In genomic region chr11:33827829-33828206, GRCm38 (mm10) we compare ENCODE assay signal across 12 mouse cellular contexts.
A peak's percentile ranks its signal among the peaks of the same experiment; 100 is the strongest.
DNase-seq lines count a peak whose midpoint lies in the region; ATAC-seq and TF ChIP-seq lines count a peak whose summit lies in the region.
"Had no signal": no experiment of that assay in that cellular context is flagged by ENCODE, and none has a peak within 500 bp of the region (broad histone marks: within the 10 kb centered on the region; RNA-seq: fewer than 3 reads in every experiment).

No protein-coding gene starts in this region.

- peak overlapping the region; percentile 25 for H3K9ac ChIP-seq in forebrain, postnatal 0 days
- no peak overlapping the region for H3K9ac ChIP-seq in midbrain, embryonic 14.5 days (replicated peaks; ENCODE audit: low read length)
- H3K9ac ChIP-seq: heart, embryonic 13.5 days; liver, postnatal 0 days had no signal

- no peaks in the 10 kb centered on the region for H3K9me3 ChIP-seq in forebrain, postnatal 0 days (ENCODE audit: low read length)
- no peaks in the 10 kb centered on the region for H3K9me3 ChIP-seq in midbrain, embryonic 14.5 days (ENCODE audit: control insufficient read depth, low read length)
- H3K9me3 ChIP-seq: heart, embryonic 13.5 days had no signal

- no peaks in the 10 kb centered on the region for H3K27me3 ChIP-seq in forebrain, postnatal 0 days (ENCODE audit: insufficient read depth, low read length)
- H3K27me3 ChIP-seq in midbrain, embryonic 14.5 days (ENCODE audit: control insufficient read depth, insufficient read depth, low read length) = no peaks in the 10 kb centered on the region

- no peak overlapping the region for H3K4me3 ChIP-seq in forebrain, postnatal 0 days (ENCODE audit: low read depth, low read length)
- no peak overlapping the region for H3K4me3 ChIP-seq in midbrain, embryonic 14.5 days (replicated peaks; ENCODE audit: low read depth, low read length)
- H3K4me3 ChIP-seq: erythroblast, embryonic 14.5 days; heart, embryonic 13.5 days; myocyte had no signal

- H3K36me3 ChIP-seq in forebrain, postnatal 0 days (ENCODE audit: insufficient read depth) = no peaks in the 10 kb centered on the region
- H3K36me3 ChIP-seq in midbrain, embryonic 14.5 days (ENCODE audit: control insufficient read depth, insufficient read depth, low read length) = no peaks in the 10 kb centered on the region
- H3K36me3 ChIP-seq: heart, embryonic 13.5 days had no signal

- H3K4me1 ChIP-seq in forebrain, postnatal 0 days (ENCODE audit: insufficient read depth) = peaks cover 18% of the 10 kb centered on the region
- H3K4me1 ChIP-seq in midbrain, embryonic 14.5 days (ENCODE audit: control insufficient read depth, insufficient read depth, low read length) = peaks cover 22% of the 10 kb centered on the region

- H3K27ac ChIP-seq in forebrain, postnatal 0 days (ENCODE audit: low read depth, low read length) = peak overlapping the region; percentile 54
- H3K27ac ChIP-seq in midbrain, embryonic 14.5 days (replicated peaks; ENCODE audit: low read depth, low read length) = peak overlapping the region; percentile 89
- H3K27ac ChIP-seq: heart, embryonic 13.5 days had no signal

- H3K4me2 ChIP-seq in forebrain, postnatal 0 days (ENCODE audit: low read depth) = peak overlapping the region; percentile 8; the same call in 1 of the 2 replicates
- H3K4me2 ChIP-seq in midbrain, embryonic 14.5 days (ENCODE audit: low read length) = peak overlapping the region; percentile 27; the same call in 1 of the 2 replicates
- H3K4me2 ChIP-seq: heart, embryonic 13.5 days had no signal

- TF ChIP-seq CTCF in forebrain, postnatal 0 days (IDR thresholded peaks at IDR 0.05; ENCODE audit: low read depth) = no peak

- peak; percentile 20 for DNase-seq in adrenal gland, postnatal 10 days
- DNase-seq in adrenal gland, postnatal 14 days = no peak
- DNase-seq in forebrain, postnatal 0 days = peak; percentile 75
- peak; percentile 61 for DNase-seq in midbrain, embryonic 14.5 days
- no peak for DNase-seq in kidney, postnatal 10 days
- DNase-seq in kidney, postnatal 4 days = no peak
- DNase-seq: liver, postnatal 0 days had no signal

- peak; percentile 72 for ATAC-seq in cerebellum, adult (ENCODE audit: insufficient number of reproducible peaks, low FRiP score, low TSS enrichment)
- ATAC-seq in forebrain, postnatal 0 days = peak; percentile 34
- no peak for ATAC-seq in midbrain, embryonic 14.5 days (ENCODE audit: low FRiP score, low TSS enrichment)
- no peak for ATAC-seq in monocyte, adult 5-6 weeks (replicated peaks; ENCODE audit: insufficient number of reproducible peaks, low FRiP score, low TSS enrichment, poor library complexity, severe bottlenecking)
- ATAC-seq: liver, postnatal 0 days had no signal

- WGBS in forebrain, postnatal 0 days = 36% methylated on average over 6 of the region's 6 CpGs
- 55% methylated on average over 6 of the region's 6 CpGs for WGBS in midbrain, embryonic 14.5 days

Comparison
In these comparisons a context has a peak if more than half of its experiments do, and no peak if none do; other contexts are left out.
1. DNase-seq: peak in adrenal gland, postnatal 10 days (single experiment), forebrain, postnatal 0 days (single experiment) and midbrain, embryonic 14.5 days (single experiment); none in adrenal gland, postnatal 14 days (single experiment), kidney, postnatal 10 days (single experiment) and kidney, postnatal 4 days (0 of 2).
2. ATAC-seq: peak in cerebellum, adult (single experiment) and forebrain, postnatal 0 days (single experiment); none in midbrain, embryonic 14.5 days (single experiment) and monocyte, adult 5-6 weeks (single experiment).